Mouse (Mus musculus): ENCODE measurements at regions not wholly inside any gene's neighbourhood (a gene's known extent, or its start where the extent isn't known, plus 50 kb on each side); places are given as distances from the start of the nearest gene placed in this dataset.

DNA sequence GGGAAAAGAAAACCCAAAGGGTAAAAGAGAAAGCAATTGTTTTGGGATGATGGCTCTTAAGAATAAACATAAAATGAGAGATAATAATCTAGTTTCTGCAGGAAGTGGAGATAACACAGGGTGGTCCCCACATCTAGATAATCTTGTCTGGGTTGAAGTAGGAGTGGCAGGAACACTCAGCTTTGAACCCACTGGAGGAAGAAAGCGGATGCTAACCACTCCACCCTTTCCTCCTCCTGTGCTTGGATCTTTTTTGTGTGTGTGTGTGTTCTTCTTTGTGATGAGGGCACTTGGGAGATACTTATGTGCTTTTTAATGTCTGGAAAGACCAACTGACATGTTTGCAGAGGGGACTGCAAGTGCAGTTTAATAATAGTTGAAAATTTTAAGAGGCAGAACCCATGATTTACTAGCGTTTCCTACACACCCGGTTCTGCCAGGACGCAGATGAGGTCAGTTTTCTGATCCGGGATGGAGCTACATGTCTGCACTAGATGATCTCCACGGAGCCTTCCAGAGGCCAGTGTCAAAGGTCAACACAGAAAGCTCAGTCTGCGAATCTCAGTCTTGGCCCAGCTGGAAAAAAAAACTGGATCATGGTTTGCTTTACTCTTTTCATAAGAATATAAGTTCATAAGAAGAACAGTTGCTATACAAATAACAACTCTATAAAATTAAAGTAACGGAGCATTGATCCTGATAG lies 82.7 kb downstream of the Gm13691 start:
- no peaks in the 10 kb centered on the region for H3K36me3 ChIP-seq (ENCODE audit: insufficient read depth, low read length)
- ATAC-seq (ENCODE audit: low FRiP score): no peak
- no peaks in the 10 kb centered on the region for H3K4me1 ChIP-seq (ENCODE audit: insufficient read depth, low read length)
- no peaks in the 10 kb centered on the region for H3K9me3 ChIP-seq (ENCODE audit: low read length)
- no peak overlapping the region for H3K27ac ChIP-seq (ENCODE audit: low read depth, low read length)
- no peak overlapping the region for H3K9ac ChIP-seq (replicated peaks; ENCODE audit: low read length, poor library complexity, severe bottlenecking)
- TF ChIP-seq CTCF (IDR thresholded peaks at IDR 0.05): no peak
- no peak overlapping the region for H3K4me3 ChIP-seq (ENCODE audit: low read depth, low read length)
- 82% methylated on average over 8 of the region's 8 CpGs for WGBS
- DNase-seq (ENCODE audit: low spot score): no peak
- no peaks in the 10 kb centered on the region for H3K27me3 ChIP-seq (ENCODE audit: insufficient read depth, low read length)
- no peak overlapping the region for H3K4me2 ChIP-seq (ENCODE audit: low read depth, low read length, poor library complexity, severe bottlenecking)

DNA sequence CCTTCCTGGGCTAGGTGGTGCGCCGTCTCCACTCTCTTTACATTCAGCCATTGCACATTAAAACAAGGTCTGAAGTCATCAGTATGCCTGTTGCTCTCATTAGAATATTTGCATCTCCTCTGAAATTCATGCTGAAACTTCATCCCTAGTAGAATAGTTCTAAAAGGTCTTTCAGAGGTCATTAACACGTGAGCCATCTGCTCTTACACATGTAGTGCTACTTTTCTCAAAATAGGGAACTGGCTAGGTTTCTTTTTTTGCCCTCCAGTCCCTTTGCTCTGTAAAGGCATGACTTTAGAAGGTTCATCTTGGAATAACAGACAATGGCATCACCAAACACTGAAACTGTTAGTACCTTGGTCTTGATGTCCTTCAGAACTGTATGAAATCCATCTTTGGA lies 85.6 kb downstream of the Gm13691 start:
- H3K9ac ChIP-seq (replicated peaks; ENCODE audit: low read length, poor library complexity, severe bottlenecking): no peak overlapping the region
- TF ChIP-seq CTCF (IDR thresholded peaks at IDR 0.05): no peak
- WGBS: 92% methylated on average over 3 of the region's 3 CpGs

DNA sequence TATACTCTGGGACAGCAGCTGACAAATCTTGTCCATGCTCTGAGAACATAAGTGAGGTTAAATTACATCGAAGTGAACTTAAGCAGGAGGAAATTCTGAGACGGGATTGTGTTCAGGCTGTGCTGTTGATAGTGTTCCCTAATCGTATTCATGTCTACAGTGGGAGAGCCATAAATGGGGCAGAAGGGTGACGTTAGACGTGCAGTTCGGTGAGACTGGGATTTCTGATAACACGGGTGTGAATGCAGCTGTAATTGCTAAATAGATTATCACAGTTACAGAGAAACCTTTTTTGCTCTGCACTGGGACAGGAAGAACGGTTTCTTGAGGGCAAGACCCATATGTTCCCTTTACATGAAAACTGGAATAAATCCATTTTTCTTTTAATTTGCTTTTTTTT lies 88.9 kb downstream of the Gm13691 start:
- TF ChIP-seq CTCF (IDR thresholded peaks at IDR 0.05): no peak
- Histone ChIP-seq H3K4me1 (ENCODE audit: insufficient read depth, low read length) (no peaks in the 10 kb centered on the region), H3K9ac (replicated peaks; ENCODE audit: low read length, poor library complexity, severe bottlenecking) (no peak overlapping the region), H3K9me3 (ENCODE audit: low read length) (no peaks in the 10 kb centered on the region), H3K4me3 (ENCODE audit: low read depth, low read length) (no peak overlapping the region), H3K36me3 (ENCODE audit: insufficient read depth, low read length) (no peaks in the 10 kb centered on the region), H3K4me2 (ENCODE audit: low read depth, low read length, poor library complexity, severe bottlenecking) (no peak overlapping the region), H3K27ac (ENCODE audit: low read depth, low read length) (no peak overlapping the region), H3K27me3 (ENCODE audit: insufficient read depth, low read length) (no peaks in the 10 kb centered on the region)
- 69% methylated on average over 8 of the region's 8 CpGs for WGBS
- DNase-seq (ENCODE audit: low spot score) (no peak), ATAC-seq (ENCODE audit: low FRiP score) (no peak)

More for the DNA sequence above, 85.6 kb downstream of the Gm13691 start:
- H3K27ac ChIP-seq (ENCODE audit: low read depth, low read length): no peak overlapping the region
- H3K36me3 ChIP-seq (ENCODE audit: insufficient read depth, low read length): no peaks in the 10 kb centered on the region
- DNase-seq (ENCODE audit: low spot score) (no peak), ATAC-seq (ENCODE audit: low FRiP score) (no peak)
- H3K4me1 ChIP-seq (ENCODE audit: insufficient read depth, low read length): no peaks in the 10 kb centered on the region
- H3K4me3 ChIP-seq (ENCODE audit: low read depth, low read length): no peak overlapping the region
- H3K27me3 ChIP-seq (ENCODE audit: insufficient read depth, low read length): no peaks in the 10 kb centered on the region
- no peaks in the 10 kb centered on the region for H3K9me3 ChIP-seq (ENCODE audit: low read length)
- no peak overlapping the region for H3K4me2 ChIP-seq (ENCODE audit: low read depth, low read length, poor library complexity, severe bottlenecking)

DNA sequence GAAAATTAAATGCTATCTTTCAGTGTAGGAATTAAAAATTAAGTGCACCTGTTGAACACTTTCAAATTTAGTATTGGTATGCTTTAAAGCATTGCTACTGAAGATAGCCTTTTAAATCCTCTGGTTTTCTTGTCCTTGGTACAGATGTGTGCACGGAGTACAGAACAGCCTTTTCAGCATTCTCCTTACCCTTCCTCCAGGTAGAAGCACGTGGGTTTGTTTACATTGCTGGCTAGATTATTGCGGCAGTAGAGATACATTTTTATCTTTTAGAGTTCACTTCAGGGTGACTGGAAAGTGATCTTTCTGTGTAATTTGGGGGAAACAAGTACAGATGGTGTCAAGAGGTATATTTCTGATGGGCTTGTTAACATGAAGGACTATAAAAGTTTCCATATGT lies 89.9 kb downstream of the Gm13691 start:
- no peak overlapping the region for H3K4me3 ChIP-seq (ENCODE audit: low read depth, low read length)
- no peaks in the 10 kb centered on the region for H3K4me1 ChIP-seq (ENCODE audit: insufficient read depth, low read length)
- no peak for ATAC-seq (ENCODE audit: low FRiP score)
- H3K27me3 ChIP-seq (ENCODE audit: insufficient read depth, low read length): no peaks in the 10 kb centered on the region
- no peak overlapping the region for H3K27ac ChIP-seq (ENCODE audit: low read depth, low read length)
- H3K4me2 ChIP-seq (ENCODE audit: low read depth, low read length, poor library complexity, severe bottlenecking): no peak overlapping the region
- H3K9ac ChIP-seq (replicated peaks; ENCODE audit: low read length, poor library complexity, severe bottlenecking): no peak overlapping the region
- no peaks in the 10 kb centered on the region for H3K9me3 ChIP-seq (ENCODE audit: low read length)
- H3K36me3 ChIP-seq (ENCODE audit: insufficient read depth, low read length): no peaks in the 10 kb centered on the region
- WGBS: 91% methylated on average over 3 of the region's 3 CpGs
- no peak for TF ChIP-seq CTCF (IDR thresholded peaks at IDR 0.05)
- DNase-seq (ENCODE audit: low spot score): no peak

DNA sequence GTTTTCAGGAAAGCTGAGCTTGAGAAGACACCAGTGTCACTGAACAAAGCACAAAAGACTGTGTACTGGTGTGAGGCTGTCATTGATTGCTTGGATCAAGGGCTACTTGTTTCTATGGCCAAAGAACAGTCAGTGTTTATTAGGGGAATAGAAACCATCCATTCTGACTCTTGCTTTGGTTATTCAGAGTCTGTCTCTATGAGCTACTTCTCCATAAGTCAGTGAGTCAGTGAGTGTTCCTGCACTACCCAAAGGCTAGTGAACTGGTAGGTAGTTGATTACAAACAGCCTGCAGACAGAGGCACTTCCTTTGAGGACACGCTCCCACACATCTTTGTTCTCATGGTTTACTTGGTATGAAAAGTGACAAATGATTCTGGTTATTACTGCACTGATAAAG lies 104.4 kb downstream of the Gm13691 start:
- Histone ChIP-seq H3K9me3 (ENCODE audit: low read length) (no peaks in the 10 kb centered on the region), H3K4me1 (ENCODE audit: insufficient read depth, low read length) (no peaks in the 10 kb centered on the region), H3K9ac (replicated peaks; ENCODE audit: low read length, poor library complexity, severe bottlenecking) (no peak overlapping the region), H3K36me3 (ENCODE audit: insufficient read depth, low read length) (no peaks in the 10 kb centered on the region), H3K4me2 (ENCODE audit: low read depth, low read length, poor library complexity, severe bottlenecking) (no peak overlapping the region), H3K4me3 (ENCODE audit: low read depth, low read length) (no peak overlapping the region), H3K27me3 (ENCODE audit: insufficient read depth, low read length) (no peaks in the 10 kb centered on the region), H3K27ac (ENCODE audit: low read depth, low read length) (no peak overlapping the region)
- peak; percentile 35 for DNase-seq (ENCODE audit: low spot score)
- WGBS: 88% methylated on average over 1 of the region's 1 CpGs
- TF ChIP-seq CTCF (IDR thresholded peaks at IDR 0.05): no peak
- ATAC-seq (ENCODE audit: low FRiP score): no peak

DNA sequence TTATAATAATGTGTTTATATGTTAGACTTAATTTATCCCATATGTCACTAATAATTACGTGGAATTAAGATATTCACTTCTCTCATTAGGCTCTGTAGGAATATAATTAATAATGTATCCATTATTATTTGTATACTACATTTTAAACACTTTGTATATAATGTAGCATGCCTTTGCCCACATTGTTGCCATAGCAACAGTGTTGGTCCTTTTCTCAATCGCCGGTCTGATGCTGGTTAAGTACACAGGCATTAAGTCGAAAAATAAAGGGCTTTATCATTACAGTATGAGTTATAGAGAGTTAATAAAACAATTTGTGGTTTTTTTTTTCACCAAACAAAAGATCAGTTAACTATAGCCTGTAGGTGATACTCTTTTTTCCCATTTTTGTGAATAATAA lies 108.4 kb downstream of the Gm13691 start:
- 54% methylated on average over 4 of the region's 4 CpGs for WGBS

More for the DNA sequence above, 108.4 kb downstream of the Gm13691 start:
- Histone ChIP-seq H3K4me2 (ENCODE audit: low read depth, low read length, poor library complexity, severe bottlenecking) (no peak overlapping the region), H3K27ac (ENCODE audit: low read depth, low read length) (no peak overlapping the region), H3K4me3 (ENCODE audit: low read depth, low read length) (no peak overlapping the region), H3K4me1 (ENCODE audit: insufficient read depth, low read length) (no peaks in the 10 kb centered on the region), H3K9ac (replicated peaks; ENCODE audit: low read length, poor library complexity, severe bottlenecking) (no peak overlapping the region), H3K27me3 (ENCODE audit: insufficient read depth, low read length) (no peaks in the 10 kb centered on the region), H3K9me3 (ENCODE audit: low read length) (no peaks in the 10 kb centered on the region), H3K36me3 (ENCODE audit: insufficient read depth, low read length) (no peaks in the 10 kb centered on the region)
- DNase-seq (ENCODE audit: low spot score): peak; percentile 58
- TF ChIP-seq CTCF (IDR thresholded peaks at IDR 0.05): no peak
- ATAC-seq (ENCODE audit: low FRiP score): no peak
